Comparison of ENCODE assay signal across 9 mouse cellular contexts in genomic region chr3:87616354-87616753, GRCm38 (mm10). TPM values are rescaled to one million over a fixed set of nuclear protein-coding genes. Genes with fewer than 3 reads are reported as not detected.
DNase-seq lines count a peak whose midpoint lies in the region; ATAC-seq and TF ChIP-seq lines count a peak whose summit lies in the region.
"Had no signal": no experiment of that assay in that cellular context is flagged by ENCODE, and none has a peak within 500 bp of the region (broad histone marks: within the 10 kb centered on the region; RNA-seq: fewer than 3 reads in every experiment).

No protein-coding gene starts in this region.

- H3K4me2 ChIP-seq in hindbrain, embryonic 16.5 days (ENCODE audit: low read length): peak overlapping the region; percentile 69

- H3K27me3 ChIP-seq in heart, embryonic 10.5 days (ENCODE audit: insufficient read depth, poor library complexity, severe bottlenecking): no peaks in the 10 kb centered on the region
- H3K27me3 ChIP-seq in heart, adult 2 months (ENCODE audit: control insufficient read depth, insufficient read depth, low read length): no peaks in the 10 kb centered on the region
- peaks cover 2% of the 10 kb centered on the region; the same call in 1 of the 2 replicates for H3K27me3 ChIP-seq in ES-Bruce4 (ENCODE audit: control insufficient read depth, insufficient read depth, low read length, poor library complexity, severe bottlenecking)
- no peaks in the 10 kb centered on the region for H3K27me3 ChIP-seq in hindbrain, embryonic 16.5 days (replicated peaks; ENCODE audit: control insufficient read depth, insufficient read depth, low read length)

- 0 out of 2 replicates have a peak overlapping the region, but pooled peaks have one; percentile 75 for H3K4me3 ChIP-seq in heart, embryonic 10.5 days
- H3K4me3 ChIP-seq in heart, adult 2 months: no peak overlapping the region
- no peak overlapping the region for H3K4me3 ChIP-seq in ES-Bruce4 (ENCODE audit: low read depth, low read length)
- H3K4me3 ChIP-seq in hindbrain, embryonic 16.5 days (ENCODE audit: low read length): peak overlapping the region; percentile 78; the same call in 1 of the 2 replicates

- H3K27ac ChIP-seq in heart, embryonic 10.5 days: peak overlapping the region; percentile 92; the same call in 1 of the 2 replicates
- no peak overlapping the region for H3K27ac ChIP-seq in heart, adult 2 months
- H3K27ac ChIP-seq in ES-Bruce4 (ENCODE audit: insufficient read depth, low read length): no peak overlapping the region
- H3K27ac ChIP-seq in hindbrain, embryonic 16.5 days (ENCODE audit: low read depth, low read length): no peak overlapping the region

- H3K79me2 ChIP-seq in heart, adult 2 months (replicated peaks; ENCODE audit: control insufficient read depth, insufficient read depth, low read length): peaks cover 2% of the 10 kb centered on the region

- WGBS in heart, embryonic 10.5 days: 65% methylated on average over 4 of the region's 4 CpGs
- 85% methylated on average over 4 of the region's 4 CpGs for WGBS in heart, adult 2 months
- WGBS in hindbrain, embryonic 16.5 days: 51% methylated on average over 4 of the region's 4 CpGs

- no peak for TF ChIP-seq POLR2A in heart, adult 2 months (IDR thresholded peaks at IDR 0.05; ENCODE audit: insufficient read depth, low read depth, low read length)
- TF ChIP-seq POLR2A in ES-Bruce4 (IDR thresholded peaks at IDR 0.05; ENCODE audit: insufficient read depth, low read length): no peak

- no peak for ATAC-seq in hindbrain, embryonic 16.5 days

- no peak for TF ChIP-seq EP300 in heart, adult 2 months (IDR thresholded peaks at IDR 0.05; ENCODE audit: insufficient read depth, low read depth, low read length)
- no peak for TF ChIP-seq EP300 in ES-Bruce4 (IDR thresholded peaks at IDR 0.05; ENCODE audit: insufficient read depth, low read depth, low read length)

- peaks cover 32% of the 10 kb centered on the region for H3K4me1 ChIP-seq in heart, embryonic 10.5 days
- peaks cover 12% of the 10 kb centered on the region for H3K4me1 ChIP-seq in heart, adult 2 months (ENCODE audit: control insufficient read depth, insufficient read depth, low read length)
- H3K4me1 ChIP-seq in ES-Bruce4 (ENCODE audit: control insufficient read depth, insufficient read depth, low read length): no peaks in the 10 kb centered on the region
- H3K4me1 ChIP-seq in hindbrain, embryonic 16.5 days (ENCODE audit: control insufficient read depth, insufficient read depth, low read depth, low read length): peaks cover 27% of the 10 kb centered on the region

- TF ChIP-seq CTCF in heart, adult 2 months (IDR thresholded peaks at IDR 0.05): no peak
- no peak for TF ChIP-seq CTCF in ES-Bruce4 (IDR thresholded peaks at IDR 0.05; ENCODE audit: low read depth, low read length)

- H3K9ac ChIP-seq in heart, adult 2 months (ENCODE audit: low read depth, low read length): no peak overlapping the region
- H3K9ac ChIP-seq in ES-Bruce4 (ENCODE audit: low read depth, poor library complexity, severe bottlenecking): 0 out of 2 replicates have a peak overlapping the region, but pooled peaks have one; percentile 86
- no peak overlapping the region; the same call in 1 of the 2 replicates for H3K9ac ChIP-seq in hindbrain, embryonic 16.5 days (ENCODE audit: low read depth, low read length)

- DNase-seq in heart, embryonic 10.5 days (ENCODE audit: low spot score): no peak
- no peak for DNase-seq in heart, adult 2 months
- DNase-seq in lung, postnatal 4 days: peak; percentile 9 to 38
- DNase-seq in spleen, postnatal 14 days (ENCODE audit: low spot score in 2 of 2): no peak
- no peak for DNase-seq in frontal cortex, postnatal 10 days (ENCODE audit: low spot score in 2 of 2)
- no peak for DNase-seq in cerebellum, postnatal 36 days
- DNase-seq: adrenal gland, postnatal 14 days had no signal

- H3K9me3 ChIP-seq in heart, embryonic 10.5 days: no peaks in the 10 kb centered on the region
- H3K9me3 ChIP-seq in ES-Bruce4 (replicated peaks; ENCODE audit: control insufficient read depth, insufficient read depth, low read length, poor library complexity, severe bottlenecking): no peaks in the 10 kb centered on the region
- no peaks in the 10 kb centered on the region for H3K9me3 ChIP-seq in hindbrain, embryonic 16.5 days (ENCODE audit: control insufficient read depth, low read length)

- H3K36me3 ChIP-seq in heart, embryonic 10.5 days: no peaks in the 10 kb centered on the region
- H3K36me3 ChIP-seq in heart, adult 2 months (ENCODE audit: control insufficient read depth, insufficient read depth, low read length): peaks cover 2% of the 10 kb centered on the region; the same call in 1 of the 2 replicates
- no peaks in the 10 kb centered on the region for H3K36me3 ChIP-seq in ES-Bruce4 (ENCODE audit: control insufficient read depth, insufficient read depth, low read length, poor library complexity, severe bottlenecking)
- H3K36me3 ChIP-seq in hindbrain, embryonic 16.5 days (ENCODE audit: control insufficient read depth, insufficient read depth, low read length): no peaks in the 10 kb centered on the region

- intact Hi-C loops in heart, adult 2 months (cut with DNase I): loop anchor here (5.0 kb wide), 1 partner anchor 89 kb away; the partner anchor contains the start of gene Etv3

RNA-seq across cellular contexts. Expression of gene Arhgef11, which starts 1.0 kb away (rescaled TPM):
- polyA plus RNA-seq in heart, embryonic 10.5 days (2016; fragmentation: Nextera tagmentation; extraction: Ambion mirVana): 11.5 and 11.7 TPM in 2 replicates
- total RNA-seq in heart, adult 2 months (2021): 10 to 100 TPM; 16.0 to 20.4 TPM
- polyA plus RNA-seq in heart, adult 2 months (2012; rRNA removed): 19.5 and 31.4 TPM in 2 replicates
- 14.6 and 16.7 TPM in 2 replicates for polyA plus RNA-seq in ES-Bruce4 (2011; ENCODE audit: insufficient read depth, insufficient read length, low read depth, missing spikeins)
- polyA plus RNA-seq in hindbrain, embryonic 16.5 days (2015; fragmentation: Nextera tagmentation; extraction: Ambion mirVana): 20.9 and 23.3 TPM in 2 replicates

Comparison
In these comparisons a context has a peak if more than half of its experiments do, and no peak if none do; other contexts are left out.
1. H3K4me3 ChIP-seq: peak in heart, embryonic 10.5 days (single experiment) and hindbrain, embryonic 16.5 days (single experiment); none in heart, adult 2 months (single experiment) and ES-Bruce4 (single experiment).
2. DNase-seq: peak in lung, postnatal 4 days (2 of 2); none in heart, embryonic 10.5 days (single experiment), heart, adult 2 months (0 of 2), spleen, postnatal 14 days (0 of 2), frontal cortex, postnatal 10 days (0 of 2) and cerebellum, postnatal 36 days (0 of 2).